Mouse (Mus musculus) cerebellum, adult 2 months (tissue): Measurements from ENCODE around the gene Cyp46a1.

Source experiments
- CTCF ChIP-seq: fragments of 200-500 bp; IDR thresholded peaks from 2 replicates; pipeline ENCODE4 v1.5.1; 2011; ENCODE audit warnings: low read depth, mild to moderate bottlenecking, control low read depth, low read length, moderate library complexity, borderline replicate concordance; ENCODE audit not compliant: insufficient read depth
- POLR2A ChIP-seq: fragments of 200-500 bp; IDR thresholded peaks from 2 replicates; pipeline ENCODE4 v1.6.1; 2011; ENCODE audit warnings: low read length, control low read depth, borderline replicate concordance; ENCODE audit not compliant: insufficient read depth

DNA sequence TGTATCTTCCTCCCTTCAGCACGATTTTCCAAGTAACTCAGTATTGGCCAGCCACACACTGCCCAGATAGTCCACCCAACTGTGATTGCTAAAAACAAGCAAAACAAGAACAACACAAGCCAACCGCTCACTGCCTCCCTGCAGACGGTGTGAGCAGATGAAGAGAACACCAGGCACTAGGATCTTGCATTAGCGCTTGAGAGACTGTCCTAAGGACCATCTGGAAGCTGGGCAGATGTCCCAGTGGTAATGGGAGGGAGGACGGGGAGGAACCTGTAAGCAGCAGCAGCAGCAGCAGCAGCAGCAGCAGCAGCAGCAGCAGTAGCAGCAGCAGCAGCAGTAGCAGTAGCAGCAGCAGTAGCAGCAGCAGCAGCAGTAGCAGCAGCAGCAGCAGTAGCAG, 14.8 kb downstream of the Cyp46a1 start:
- TF ChIP-seq POLR2A, result no peak
- TF ChIP-seq CTCF, result no peak
